Mouse (Mus musculus): ENCODE results near the gene C77080. TPM values are rescaled to one million over a fixed set of nuclear protein-coding genes. Genes with fewer than 3 reads are reported as not detected.

Gene C77080
- polyA plus RNA-seq, 1 experiment from 2014 or later, result 6.7 TPM

- no peaks in the 10 kb centered on the region for H3K27me3 ChIP-seq (replicated peaks; ENCODE audit: insufficient read depth, low read length)
- ATAC-seq, result peak; percentile 83
- no peak overlapping the region for H3K4me3 ChIP-seq (ENCODE audit: low read depth, low read length)
- H3K36me3 ChIP-seq (ENCODE audit: insufficient read depth, low read length), result no peaks in the 10 kb centered on the region
- peak; percentile 86 for DNase-seq (ENCODE audit: low spot score)
- no peaks in the 10 kb centered on the region for H3K9me3 ChIP-seq (ENCODE audit: low read length)
- H3K9ac ChIP-seq (replicated peaks; ENCODE audit: low read depth), result no peak overlapping the region
- H3K27ac ChIP-seq (ENCODE audit: low read length), result peak overlapping the region; percentile 64
- H3K4me2 ChIP-seq (replicated peaks; ENCODE audit: low read depth, low read length), result no peak overlapping the region
- TF ChIP-seq CTCF (IDR thresholded peaks at IDR 0.05), result no peak
- peak; percentile 62 for TF ChIP-seq EP300 (IDR thresholded peaks at IDR 0.05)
- peaks cover 16% of the 10 kb centered on the region; the same call in 1 of the 2 replicates for H3K4me1 ChIP-seq (ENCODE audit: insufficient read depth, low read depth, low read length)
- 55% methylated on average over 12 of the region's 12 CpGs for WGBS
Observed at GRCm38 (mm10) chr4:129231594-129232450, 29.4 kb downstream of the C77080 start.

GRCm38 (mm10) chr4:129230926-129231325, 30.3 kb downstream of the C77080 start:
- no peaks in the 10 kb centered on the region for H3K9me3 ChIP-seq (ENCODE audit: low read length)
- TF ChIP-seq EP300 (IDR thresholded peaks at IDR 0.05) (no peak), CTCF (IDR thresholded peaks at IDR 0.05) (no peak)
- H3K4me1 ChIP-seq (ENCODE audit: insufficient read depth, low read depth, low read length), result peaks cover 12% of the 10 kb centered on the region; the same call in 1 of the 2 replicates
- ATAC-seq, result no peak
- H3K27ac ChIP-seq (ENCODE audit: low read length), result no peak overlapping the region
- 71% methylated on average over 8 of the region's 8 CpGs for WGBS
- DNase-seq (ENCODE audit: low spot score), result no peak
- H3K27me3 ChIP-seq (replicated peaks; ENCODE audit: insufficient read depth, low read length), result no peaks in the 10 kb centered on the region
- no peak overlapping the region for H3K9ac ChIP-seq (replicated peaks; ENCODE audit: low read depth)
- no peak overlapping the region for H3K4me3 ChIP-seq (ENCODE audit: low read depth, low read length)
- no peak overlapping the region for H3K4me2 ChIP-seq (replicated peaks; ENCODE audit: low read depth, low read length)
- H3K36me3 ChIP-seq (ENCODE audit: insufficient read depth, low read length), result no peaks in the 10 kb centered on the region

- no peak overlapping the region for H3K4me3 ChIP-seq (ENCODE audit: low read depth, low read length)
- 0 out of 2 replicates have a peak overlapping the region, but pooled peaks have one; percentile 5 for H3K4me2 ChIP-seq (replicated peaks; ENCODE audit: low read depth, low read length)
- no peaks in the 10 kb centered on the region for H3K36me3 ChIP-seq (ENCODE audit: insufficient read depth, low read length)
- no peak for DNase-seq (ENCODE audit: low spot score)
- WGBS, result 35% methylated on average over 8 of the region's 8 CpGs
- no peaks in the 10 kb centered on the region for H3K27me3 ChIP-seq (replicated peaks; ENCODE audit: insufficient read depth, low read length)
- H3K27ac ChIP-seq (ENCODE audit: low read length), result no peak overlapping the region
- ATAC-seq, result no peak
- no peak overlapping the region for H3K9ac ChIP-seq (replicated peaks; ENCODE audit: low read depth)
- H3K9me3 ChIP-seq (ENCODE audit: low read length), result no peaks in the 10 kb centered on the region
- TF ChIP-seq CTCF (IDR thresholded peaks at IDR 0.05), result no peak
- TF ChIP-seq EP300 (IDR thresholded peaks at IDR 0.05), result no peak
- peaks cover 9% of the 10 kb centered on the region; the same call in 1 of the 2 replicates for H3K4me1 ChIP-seq (ENCODE audit: insufficient read depth, low read depth, low read length)
Observed at GRCm38 (mm10) chr4:129227985-129228381, 33.2 kb downstream of the C77080 start.

GRCm38 (mm10) chr4:129227170-129227984, 33.8 kb downstream of the C77080 start:
- H3K9me3 ChIP-seq (ENCODE audit: low read length), result no peaks in the 10 kb centered on the region
- H3K4me2 ChIP-seq (replicated peaks; ENCODE audit: low read depth, low read length), result peak overlapping the region; percentile 39
- DNase-seq (ENCODE audit: low spot score), result no peak
- ATAC-seq, result no peak
- H3K4me1 ChIP-seq (ENCODE audit: insufficient read depth, low read depth, low read length), result peaks cover 8% of the 10 kb centered on the region; the same call in 1 of the 2 replicates
- H3K9ac ChIP-seq (replicated peaks; ENCODE audit: low read depth), result no peak overlapping the region; the same call in 1 of the 2 replicates
- H3K27me3 ChIP-seq (replicated peaks; ENCODE audit: insufficient read depth, low read length), result no peaks in the 10 kb centered on the region
- 25% methylated on average over 22 of the region's 22 CpGs for WGBS
- H3K36me3 ChIP-seq (ENCODE audit: insufficient read depth, low read length), result no peaks in the 10 kb centered on the region
- TF ChIP-seq EP300 (IDR thresholded peaks at IDR 0.05) (no peak), CTCF (IDR thresholded peaks at IDR 0.05) (no peak)
- H3K27ac ChIP-seq (ENCODE audit: low read length), result no peak overlapping the region
- H3K4me3 ChIP-seq (ENCODE audit: low read depth, low read length), result peak overlapping the region; percentile 5; the same call in 1 of the 2 replicates

GRCm38 (mm10) chr4:129226441-129226963, 34.7 kb downstream of the C77080 start:
- peak overlapping the region; percentile 39 for H3K4me2 ChIP-seq (replicated peaks; ENCODE audit: low read depth, low read length)
- no peak overlapping the region for H3K4me3 ChIP-seq (ENCODE audit: low read depth, low read length)
- 21% methylated on average over 5 of the region's 5 CpGs for WGBS
- no peak overlapping the region for H3K27ac ChIP-seq (ENCODE audit: low read length)
- H3K4me1 ChIP-seq (ENCODE audit: insufficient read depth, low read depth, low read length), result peaks cover 5% of the 10 kb centered on the region; the same call in 1 of the 2 replicates
- H3K36me3 ChIP-seq (ENCODE audit: insufficient read depth, low read length), result no peaks in the 10 kb centered on the region
- ATAC-seq, result peak; percentile 40
- DNase-seq (ENCODE audit: low spot score), result peak; percentile 39
- H3K27me3 ChIP-seq (replicated peaks; ENCODE audit: insufficient read depth, low read length), result no peaks in the 10 kb centered on the region
- H3K9ac ChIP-seq (replicated peaks; ENCODE audit: low read depth), result no peak overlapping the region
- H3K9me3 ChIP-seq (ENCODE audit: low read length), result no peaks in the 10 kb centered on the region
- TF ChIP-seq CTCF (IDR thresholded peaks at IDR 0.05), result no peak
- TF ChIP-seq EP300 (IDR thresholded peaks at IDR 0.05), result no peak

- ATAC-seq, result no peak
- DNase-seq (ENCODE audit: low spot score), result no peak
- Histone ChIP-seq H3K4me1 (ENCODE audit: insufficient read depth, low read depth, low read length) (peaks cover 5% of the 10 kb centered on the region; the same call in 1 of the 2 replicates), H3K9ac (replicated peaks; ENCODE audit: low read depth) (no peak overlapping the region), H3K4me2 (replicated peaks; ENCODE audit: low read depth, low read length) (no peak overlapping the region), H3K27me3 (replicated peaks; ENCODE audit: insufficient read depth, low read length) (no peaks in the 10 kb centered on the region), H3K9me3 (ENCODE audit: low read length) (no peaks in the 10 kb centered on the region), H3K4me3 (ENCODE audit: low read depth, low read length) (no peak overlapping the region), H3K36me3 (ENCODE audit: insufficient read depth, low read length) (no peaks in the 10 kb centered on the region), H3K27ac (ENCODE audit: low read length) (no peak overlapping the region)
- TF ChIP-seq EP300 (IDR thresholded peaks at IDR 0.05) (no peak), CTCF (IDR thresholded peaks at IDR 0.05) (no peak)
- WGBS, result 98% methylated on average over 12 of the region's 12 CpGs
Observed at GRCm38 (mm10) chr4:129225315-129225714, 35.9 kb downstream of the C77080 start.
